Mouse (Mus musculus): Measurements from ENCODE around the gene St3gal3. TPM values are rescaled to one million over a fixed set of nuclear protein-coding genes. Genes with fewer than 3 reads are reported as not detected.

The St3gal3 gene
- polyA plus RNA-seq, 1 experiment from 2014 or later = 6.7 TPM

GRCm38 (mm10) chr4:118143679-118144078 is 9.0 kb upstream of the St3gal3 start:
- Histone ChIP-seq H3K4me2 (ENCODE audit: low read length) (no peak overlapping the region), H3K27me3 (ENCODE audit: insufficient read depth, low read length) (no peaks in the 10 kb centered on the region), H3K4me1 (replicated peaks; ENCODE audit: insufficient read depth, low read length) (no peaks in the 10 kb centered on the region), H3K9ac (ENCODE audit: low read depth, low read length) (no peak overlapping the region), H3K27ac (peak overlapping the region; percentile 36; the same call in 1 of the 2 replicates), H3K36me3 (ENCODE audit: insufficient read depth, low read length) (peaks cover 82% of the 10 kb centered on the region), H3K4me3 (replicated peaks; ENCODE audit: low read depth, low read length) (no peak overlapping the region), H3K9me3 (replicated peaks; ENCODE audit: low read length) (no peaks in the 10 kb centered on the region)
- ATAC-seq (replicated peaks; ENCODE audit: low FRiP score, low read depth) (peak; percentile 73), DNase-seq (ENCODE audit: low spot score) (peak; percentile 19)
- 85% methylated on average over 7 of the region's 7 CpGs for WGBS
- no peak for TF ChIP-seq CTCF (IDR thresholded peaks at IDR 0.05; ENCODE audit: low read depth)

- Histone ChIP-seq H3K36me3 (ENCODE audit: insufficient read depth, low read length) (peaks cover 76% of the 10 kb centered on the region), H3K27ac (no peak overlapping the region), H3K27me3 (ENCODE audit: insufficient read depth, low read length) (no peaks in the 10 kb centered on the region), H3K4me1 (replicated peaks; ENCODE audit: insufficient read depth, low read length) (no peaks in the 10 kb centered on the region), H3K4me2 (ENCODE audit: low read length) (no peak overlapping the region), H3K9ac (ENCODE audit: low read depth, low read length) (no peak overlapping the region), H3K4me3 (replicated peaks; ENCODE audit: low read depth, low read length) (no peak overlapping the region), H3K9me3 (replicated peaks; ENCODE audit: low read length) (no peaks in the 10 kb centered on the region)
- ATAC-seq (replicated peaks; ENCODE audit: low FRiP score, low read depth) (no peak), DNase-seq (ENCODE audit: low spot score) (no peak)
- TF ChIP-seq CTCF (IDR thresholded peaks at IDR 0.05; ENCODE audit: low read depth) = no peak
- WGBS = 90% methylated on average over 5 of the region's 5 CpGs
Measured at GRCm38 (mm10) chr4:118141511-118141910, 6.8 kb upstream of the St3gal3 start.

GRCm38 (mm10) chr4:118138891-118139290 is 4.2 kb upstream of the St3gal3 start:
- Histone ChIP-seq H3K36me3 (ENCODE audit: insufficient read depth, low read length) (peaks cover 53% of the 10 kb centered on the region), H3K9me3 (replicated peaks; ENCODE audit: low read length) (no peaks in the 10 kb centered on the region), H3K4me3 (replicated peaks; ENCODE audit: low read depth, low read length) (no peak overlapping the region), H3K4me1 (replicated peaks; ENCODE audit: insufficient read depth, low read length) (peaks cover 5% of the 10 kb centered on the region), H3K9ac (ENCODE audit: low read depth, low read length) (no peak overlapping the region), H3K27me3 (ENCODE audit: insufficient read depth, low read length) (no peaks in the 10 kb centered on the region), H3K27ac (0 out of 2 replicates have a peak overlapping the region, but pooled peaks have one; percentile 13), H3K4me2 (ENCODE audit: low read length) (no peak overlapping the region)
- no peak for TF ChIP-seq CTCF (IDR thresholded peaks at IDR 0.05; ENCODE audit: low read depth)
- ATAC-seq (replicated peaks; ENCODE audit: low FRiP score, low read depth) (no peak; the same call in 1 of the 2 replicates), DNase-seq (ENCODE audit: low spot score) (peak; percentile 61)
- 44% methylated on average over 5 of the region's 5 CpGs for WGBS

- WGBS = 85% methylated on average over 16 of the region's 16 CpGs
- H3K27ac ChIP-seq = no peak overlapping the region
- no peak for TF ChIP-seq CTCF (IDR thresholded peaks at IDR 0.05; ENCODE audit: low read depth)
- no peaks in the 10 kb centered on the region for H3K27me3 ChIP-seq (ENCODE audit: insufficient read depth, low read length)
- H3K9ac ChIP-seq (ENCODE audit: low read depth, low read length) = no peak overlapping the region
- ATAC-seq (replicated peaks; ENCODE audit: low FRiP score, low read depth) (no peak), DNase-seq (ENCODE audit: low spot score) (no peak)
- H3K36me3 ChIP-seq (ENCODE audit: insufficient read depth, low read length) = peaks cover 44% of the 10 kb centered on the region
- H3K4me3 ChIP-seq (replicated peaks; ENCODE audit: low read depth, low read length) = no peak overlapping the region
- H3K9me3 ChIP-seq (replicated peaks; ENCODE audit: low read length) = no peaks in the 10 kb centered on the region
- H3K4me2 ChIP-seq (ENCODE audit: low read length) = no peak overlapping the region
- peaks cover 11% of the 10 kb centered on the region for H3K4me1 ChIP-seq (replicated peaks; ENCODE audit: insufficient read depth, low read length)
Measured at GRCm38 (mm10) chr4:118137857-118138256, 3.1 kb upstream of the St3gal3 start.

GRCm38 (mm10) chr4:118137311-118137710 is 2.6 kb upstream of the St3gal3 start:
- no peaks in the 10 kb centered on the region for H3K9me3 ChIP-seq (replicated peaks; ENCODE audit: low read length)
- H3K27me3 ChIP-seq (ENCODE audit: insufficient read depth, low read length) = no peaks in the 10 kb centered on the region
- H3K4me1 ChIP-seq (replicated peaks; ENCODE audit: insufficient read depth, low read length) = peaks cover 11% of the 10 kb centered on the region
- no peak for TF ChIP-seq CTCF (IDR thresholded peaks at IDR 0.05; ENCODE audit: low read depth)
- H3K4me2 ChIP-seq (ENCODE audit: low read length) = no peak overlapping the region
- no peak for DNase-seq (ENCODE audit: low spot score)
- no peak for ATAC-seq (replicated peaks; ENCODE audit: low FRiP score, low read depth)
- H3K27ac ChIP-seq = no peak overlapping the region
- no peak overlapping the region for H3K9ac ChIP-seq (ENCODE audit: low read depth, low read length)
- peaks cover 39% of the 10 kb centered on the region for H3K36me3 ChIP-seq (ENCODE audit: insufficient read depth, low read length)
- no peak overlapping the region for H3K4me3 ChIP-seq (replicated peaks; ENCODE audit: low read depth, low read length)
- WGBS = 92% methylated on average over 10 of the region's 10 CpGs

- Histone ChIP-seq H3K27me3 (ENCODE audit: insufficient read depth, low read length) (no peaks in the 10 kb centered on the region), H3K36me3 (ENCODE audit: insufficient read depth, low read length) (peaks cover 23% of the 10 kb centered on the region), H3K4me1 (replicated peaks; ENCODE audit: insufficient read depth, low read length) (peaks cover 11% of the 10 kb centered on the region), H3K9ac (ENCODE audit: low read depth, low read length) (peak overlapping the region; percentile 86; the same call in 1 of the 2 replicates), H3K4me2 (ENCODE audit: low read length) (peak overlapping the region; percentile 93), H3K9me3 (replicated peaks; ENCODE audit: low read length) (no peaks in the 10 kb centered on the region), H3K4me3 (replicated peaks; ENCODE audit: low read depth, low read length) (peak overlapping the region; percentile 99), H3K27ac (peak overlapping the region; percentile 76; the same call in 1 of the 2 replicates)
- TF ChIP-seq CTCF (IDR thresholded peaks at IDR 0.05; ENCODE audit: low read depth) = no peak
- 90% methylated on average over 1 of the region's 1 CpGs for WGBS
- no peak for DNase-seq (ENCODE audit: low spot score)
- ATAC-seq (replicated peaks; ENCODE audit: low FRiP score, low read depth) = no peak
Measured at GRCm38 (mm10) chr4:118135414-118135813, 700 bp upstream of the St3gal3 start.

GRCm38 (mm10) chr4:118131329-118131728 is 3.4 kb downstream of the St3gal3 start:
- H3K9ac ChIP-seq (ENCODE audit: low read depth, low read length) = no peak overlapping the region
- WGBS = 80% methylated on average over 5 of the region's 5 CpGs
- H3K4me3 ChIP-seq (replicated peaks; ENCODE audit: low read depth, low read length) = no peak overlapping the region
- H3K9me3 ChIP-seq (replicated peaks; ENCODE audit: low read length) = no peaks in the 10 kb centered on the region
- no peak for DNase-seq (ENCODE audit: low spot score)
- H3K36me3 ChIP-seq (ENCODE audit: insufficient read depth, low read length) = 0 out of 2 replicates have a peak, but pooled peaks cover 2% of the 10 kb centered on the region
- H3K4me1 ChIP-seq (replicated peaks; ENCODE audit: insufficient read depth, low read length) = peaks cover 11% of the 10 kb centered on the region
- no peak overlapping the region for H3K27ac ChIP-seq
- H3K27me3 ChIP-seq (ENCODE audit: insufficient read depth, low read length) = no peaks in the 10 kb centered on the region
- no peak for ATAC-seq (replicated peaks; ENCODE audit: low FRiP score, low read depth)
- no peak overlapping the region for H3K4me2 ChIP-seq (ENCODE audit: low read length)
- TF ChIP-seq CTCF (IDR thresholded peaks at IDR 0.05; ENCODE audit: low read depth) = no peak
